ENCODE assay signal across 29 mouse cellular contexts in the genomic region with DNA sequence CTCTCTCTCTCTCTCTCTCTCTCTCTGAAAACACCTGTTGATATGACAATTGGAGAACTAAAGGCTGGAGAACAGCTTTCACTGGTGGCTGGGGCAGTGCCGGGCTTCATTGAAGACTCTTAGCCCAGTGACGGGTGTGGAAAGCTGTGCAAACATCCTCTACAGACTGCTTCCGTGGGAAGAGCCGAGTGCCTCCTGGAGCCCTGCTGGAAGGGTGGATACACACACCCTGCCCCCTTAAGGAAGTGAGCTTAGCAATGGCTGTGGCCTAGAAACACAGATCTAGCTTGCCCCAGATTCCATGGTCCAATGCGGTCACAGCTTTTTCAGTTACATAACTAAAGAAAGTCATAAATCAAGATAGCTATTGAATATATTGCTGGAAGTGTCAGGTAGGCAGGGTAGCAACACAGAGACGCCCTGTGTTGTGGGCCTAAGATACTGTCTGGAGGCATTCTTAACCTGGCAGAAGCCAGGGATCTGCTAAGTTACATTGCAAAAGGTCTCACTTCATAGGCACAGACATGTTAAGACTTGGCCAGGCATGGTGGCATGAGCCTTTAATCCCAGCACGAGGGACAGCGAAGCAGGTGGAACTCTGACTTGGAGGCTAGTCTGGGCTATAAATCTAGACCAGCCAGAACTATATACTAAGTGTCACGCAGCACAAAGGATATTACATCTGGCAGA. TPM values are rescaled to one million over a fixed set of nuclear protein-coding genes. Genes with fewer than 3 reads are reported as not detected.
DNase-seq lines count a peak whose midpoint lies in the region; ATAC-seq and TF ChIP-seq lines count a peak whose summit lies in the region.
"Had no signal": no experiment of that assay in that cellular context is flagged by ENCODE, and none has a peak within 500 bp of the region (broad histone marks: within the 10 kb centered on the region; RNA-seq: fewer than 3 reads in every experiment).

No protein-coding gene starts in this region.

- 0 out of 2 replicates have a peak, but pooled peaks cover 2% of the 10 kb centered on the region for H3K9me3 ChIP-seq in stomach, postnatal 0 days (ENCODE audit: control insufficient read depth, low read length)

- DNase-seq in frontal cortex, postnatal 10 days (ENCODE audit: low spot score in 2 of 2), result no peak
- DNase-seq in large intestine, adult 2 months (ENCODE audit: low read depth, low spot score), result peak; percentile 69
- DNase-seq in lung, postnatal 25 days (ENCODE audit: low spot score), result peak; percentile 59
- peak; percentile 82 for DNase-seq in stomach, postnatal 0 days (ENCODE audit: low spot score)
- no peak for DNase-seq in layer of hippocampus, adult 9-10 months (ENCODE audit: low spot score)
- DNase-seq in adrenal gland, postnatal 14 days, result no peak
- DNase-seq: adrenal gland, postnatal 25 days; cerebellum, adult 18-20 months; heart, adult 18-20 months; heart, postnatal 36 days; kidney, adult 8-10 months; kidney, postnatal 14 days; left cerebral cortex, postnatal 4 days; liver; right cerebral cortex, adult 18-20 months; thymus, adult 18-20 months had no signal

- H3K4me2 ChIP-seq in stomach, postnatal 0 days (replicated peaks; ENCODE audit: low read depth), result no peak overlapping the region
- H3K4me2 ChIP-seq: embryonic facial prominence, embryonic 13.5 days had no signal

- peak; percentile 35 for TF ChIP-seq CTCF in stomach, postnatal 0 days (IDR thresholded peaks at IDR 0.05; ENCODE audit: low read depth)

- H3K27ac ChIP-seq in stomach, postnatal 0 days (replicated peaks), result peak overlapping the region; percentile 83
- H3K27ac ChIP-seq: embryonic facial prominence, embryonic 13.5 days; hindbrain, postnatal 0 days; left cerebral cortex, adult 2 months had no signal

- no peak overlapping the region for H3K4me3 ChIP-seq in stomach, postnatal 0 days (ENCODE audit: low read depth, low read length)
- H3K4me3 ChIP-seq: embryonic facial prominence, embryonic 13.5 days; left cerebral cortex, adult 2 months had no signal

- TF ChIP-seq EP300 in stomach, postnatal 0 days (optimal IDR thresholded peaks at IDR 0.05), result peak; percentile 37

- no peak overlapping the region for H3K9ac ChIP-seq in stomach, postnatal 0 days (ENCODE audit: low read length)
- H3K9ac ChIP-seq: embryonic facial prominence, embryonic 13.5 days had no signal

- no peaks in the 10 kb centered on the region for H3K36me3 ChIP-seq in stomach, postnatal 0 days (ENCODE audit: control insufficient read depth, insufficient read depth, low read length)
- H3K36me3 ChIP-seq: embryonic facial prominence, embryonic 13.5 days; G1E had no signal

- H3K4me1 ChIP-seq in stomach, postnatal 0 days (replicated peaks; ENCODE audit: control insufficient read depth, insufficient read depth), result no peaks in the 10 kb centered on the region
- H3K4me1 ChIP-seq: embryonic facial prominence, embryonic 13.5 days had no signal

- no peaks in the 10 kb centered on the region for H3K27me3 ChIP-seq in stomach, postnatal 0 days (ENCODE audit: control insufficient read depth, insufficient read depth, low read length)
- H3K27me3 ChIP-seq: embryonic facial prominence, embryonic 13.5 days had no signal

- WGBS in large intestine, adult 2 months, result 28% methylated on average over 9 of the region's 9 CpGs
- WGBS in stomach, postnatal 0 days, result 61% methylated on average over 9 of the region's 9 CpGs

- ATAC-seq in frontal cortex, adult (ENCODE audit: low TSS enrichment), result peak; percentile 83; the same call in 1 of the 2 replicates
- ATAC-seq in stomach, postnatal 0 days (ENCODE audit: low FRiP score, low TSS enrichment), result peak; percentile 97
- ATAC-seq in megakaryocyte-erythroid progenitor cell, adult 5-6 weeks (replicated peaks; ENCODE audit: low FRiP score, low TSS enrichment, poor library complexity, severe bottlenecking), result no peak
- ATAC-seq: hindbrain, postnatal 0 days had no signal

RNA-seq across cellular contexts. Expression of a gene that starts 16.5 kb away (rescaled TPM):
- 0.41 TPM in 1 of 2 replicates, not detected in the other for polyA plus RNA-seq in large intestine, adult 2 months (2012; rRNA removed)
- polyA plus RNA-seq in stomach, postnatal 0 days (2015; fragmentation: Nextera tagmentation; extraction: Ambion mirVana), result 12,744 and 13,054 TPM in 2 replicates
- 1.3 and 2.1 TPM in 2 replicates for total RNA-seq in adrenal gland, postnatal 14 days (2021)
- total RNA-seq in megakaryocyte-erythroid progenitor cell, adult 5-6 weeks (2014; fragmentation: Nextera tagmentation), result not detected in 2 replicates
- total RNA-seq in megakaryocyte-erythroid progenitor cell, adult 5-6 weeks (2017), result not detected in 2 replicates
- total RNA-seq: adrenal gland, postnatal 25 days; G1E; heart, adult 18-20 months; heart, postnatal 36 days; hindbrain, postnatal 0 days; layer of hippocampus, adult 8-10 months; left cerebral cortex, adult 2 months; left cerebral cortex, postnatal 4 days; monocyte, adult 5-6 weeks had no signal
- polyA plus RNA-seq: cortical plate, adult 2 months; G1E; heart, embryonic 14.5 days; neural tube, embryonic 11.5 days had no signal

RNA-seq across cellular contexts. Expression of a gene that starts 19.4 kb away (rescaled TPM):
- 11.1 and 13.6 TPM in 2 replicates for polyA plus RNA-seq in large intestine, adult 2 months (2012; rRNA removed)
- 1.7 TPM in 2 replicates for polyA plus RNA-seq in stomach, postnatal 0 days (2015; fragmentation: Nextera tagmentation; extraction: Ambion mirVana)
- total RNA-seq in adrenal gland, postnatal 14 days (2021), result 1.1 TPM in 2 replicates
- 0.20 and 1.1 TPM in 2 replicates for total RNA-seq in megakaryocyte-erythroid progenitor cell, adult 5-6 weeks (2014; fragmentation: Nextera tagmentation)
- 1.7 and 12.6 TPM in 2 replicates for total RNA-seq in megakaryocyte-erythroid progenitor cell, adult 5-6 weeks (2017)
- total RNA-seq: left cerebral cortex, adult 2 months; left cerebral cortex, postnatal 4 days had no signal
- polyA plus RNA-seq: embryonic facial prominence, embryonic 13.5 days; neural tube, embryonic 11.5 days had no signal

RNA-seq across cellular contexts. Expression of a gene that starts 40.6 kb away (rescaled TPM):
- polyA plus RNA-seq in large intestine, adult 2 months (2012; rRNA removed), result 3.4 and 4.9 TPM in 2 replicates
- 1,959 and 2,038 TPM in 2 replicates for polyA plus RNA-seq in stomach, postnatal 0 days (2015; fragmentation: Nextera tagmentation; extraction: Ambion mirVana)
- 2.2 and 3.5 TPM in 2 replicates for total RNA-seq in adrenal gland, postnatal 14 days (2021)
- total RNA-seq in megakaryocyte-erythroid progenitor cell, adult 5-6 weeks (2014; fragmentation: Nextera tagmentation), result not detected in 2 replicates
- not detected in 2 replicates for total RNA-seq in megakaryocyte-erythroid progenitor cell, adult 5-6 weeks (2017)
- total RNA-seq: monocyte, adult 5-6 weeks had no signal
- polyA plus RNA-seq: G1E; neural tube, embryonic 11.5 days had no signal

RNA-seq across cellular contexts. Expression of a gene that starts 51.8 kb away (rescaled TPM):
- 1.6 and 2.7 TPM in 2 replicates for polyA plus RNA-seq in large intestine, adult 2 months (2012; rRNA removed)
- polyA plus RNA-seq in stomach, postnatal 0 days (2015; fragmentation: Nextera tagmentation; extraction: Ambion mirVana), result 0.22 and 0.30 TPM in 2 replicates
- 0.26 and 0.38 TPM in 2 replicates for total RNA-seq in adrenal gland, postnatal 14 days (2021)
- not detected in 2 replicates for total RNA-seq in megakaryocyte-erythroid progenitor cell, adult 5-6 weeks (2014; fragmentation: Nextera tagmentation)
- total RNA-seq in megakaryocyte-erythroid progenitor cell, adult 5-6 weeks (2017), result not detected in 2 replicates
- total RNA-seq: G1E; gastrocnemius, adult 8-10 months; heart, adult 18-20 months; heart, postnatal 36 days; layer of hippocampus, adult 8-10 months; left cerebral cortex, adult 2 months; left cerebral cortex, postnatal 4 days; monocyte, adult 5-6 weeks had no signal
- polyA plus RNA-seq: embryonic facial prominence, embryonic 13.5 days; G1E; heart, embryonic 14.5 days; liver, embryonic 16.5 days; neural tube, embryonic 11.5 days had no signal

RNA-seq across cellular contexts. Expression of a gene that starts 52.9 kb away (rescaled TPM):
- 0.69 and 0.73 TPM in 2 replicates for polyA plus RNA-seq in large intestine, adult 2 months (2012; rRNA removed)
- polyA plus RNA-seq in stomach, postnatal 0 days (2015; fragmentation: Nextera tagmentation; extraction: Ambion mirVana), result 438 and 453 TPM in 2 replicates
- 76.3 and 82.7 TPM in 2 replicates for total RNA-seq in adrenal gland, postnatal 14 days (2021)
- 3.3 and 4.5 TPM in 2 replicates for total RNA-seq in megakaryocyte-erythroid progenitor cell, adult 5-6 weeks (2014; fragmentation: Nextera tagmentation)
- total RNA-seq in megakaryocyte-erythroid progenitor cell, adult 5-6 weeks (2017), result 2.7 and 11.6 TPM in 2 replicates
- total RNA-seq: monocyte, adult 5-6 weeks had no signal

Comparison
In these comparisons a context has a peak if more than half of its experiments do, and no peak if none do; other contexts are left out.
1. DNase-seq: peak in large intestine, adult 2 months (single experiment), lung, postnatal 25 days (single experiment) and stomach, postnatal 0 days (single experiment); none in frontal cortex, postnatal 10 days (0 of 2), layer of hippocampus, adult 9-10 months (single experiment) and adrenal gland, postnatal 14 days (single experiment).